Mouse (Mus musculus): Measurements from ENCODE around the gene Ugt2b5.
"Not testable (repeated sequence)": the region's sequence is repeated elsewhere in the genome, so short reads cannot be mapped to it uniquely, and the experiment has no call there.

DNA sequence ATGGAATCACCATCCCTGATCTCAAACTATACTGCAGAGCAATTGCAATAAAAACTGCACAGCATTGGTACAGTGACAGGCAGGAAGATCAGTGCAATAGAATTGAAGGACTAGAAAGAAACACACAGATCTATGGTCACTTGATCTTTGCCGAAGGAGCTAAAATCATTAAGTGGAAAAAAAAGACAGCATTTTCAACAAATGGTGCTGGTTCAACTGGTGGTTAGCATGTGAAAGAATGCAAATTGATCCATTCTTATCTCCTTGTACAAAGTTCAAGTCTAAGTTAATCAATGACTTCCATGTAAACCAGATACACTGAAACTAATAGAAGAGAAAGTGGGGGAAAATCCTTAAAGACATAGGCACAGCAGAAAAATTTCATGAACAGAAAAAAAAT lies 36.4 kb downstream of the Ugt2b5 start:
- not testable (repeated sequence) for TF ChIP-seq GATA1 (IDR thresholded peaks at IDR 0.05; ENCODE audit: borderline replicate concordance, low read length); FLI1 (IDR thresholded peaks at IDR 0.05; ENCODE audit: low read length)

All from megakaryocyte, embryonic 14.5 days (primary cell).